Mouse (Mus musculus): ENCODE measurements at regions not wholly inside any gene's neighbourhood (a gene's known extent, or its start where the extent isn't known, plus 50 kb on each side); places are given as distances from the start of the nearest gene placed in this dataset.

GRCm38 (mm10) chr6:91619009-91619408 is 64.8 kb upstream of the Slc6a6 start:
- DNase-seq (ENCODE audit: low read depth, low spot score): no peak

GRCm38 (mm10) chr6:91619735-91620732 is 63.8 kb upstream of the Slc6a6 start:
- DNase-seq (ENCODE audit: low read depth, low spot score): no peak

GRCm38 (mm10) chr6:91621437-91621836 is 62.4 kb upstream of the Slc6a6 start:
- no peak for DNase-seq (ENCODE audit: low read depth, low spot score)

- DNase-seq (ENCODE audit: low read depth, low spot score): no peak
Observed at GRCm38 (mm10) chr6:91622425-91622824, 61.4 kb upstream of the Slc6a6 start.

- no peak for DNase-seq (ENCODE audit: low read depth, low spot score)
Observed at GRCm38 (mm10) chr6:91623646-91624045, 60.2 kb upstream of the Slc6a6 start.

GRCm38 (mm10) chr6:91629230-91629629 is 54.6 kb upstream of the Slc6a6 start:
- DNase-seq (ENCODE audit: low read depth, low spot score): no peak

- DNase-seq (ENCODE audit: low read depth, low spot score): no peak
Observed at GRCm38 (mm10) chr6:91631261-91631660, 52.6 kb upstream of the Slc6a6 start.

Data from c-Kit-negative CD71-positive TER-119-positive erythroid progenitor cells, embryonic 14.5 days (primary cell).